Mouse (Mus musculus): ENCODE results near the gene 5730455P16Rik.
A peak's percentile ranks its signal among the peaks of the same experiment; 100 is the strongest.
"Not testable (repeated sequence)": the region's sequence is repeated elsewhere in the genome, so short reads cannot be mapped to it uniquely, and the experiment has no call there.

Gene 5730455P16Rik

GRCm38 (mm10) chr11:80377712-80378451 is at the start of gene 5730455P16Rik:
5730455P16Rik (minus strand) TSS chr11:80378034.
- peak; percentile 80 for DNase-seq (ENCODE audit: low read depth, low spot score)

DNA sequence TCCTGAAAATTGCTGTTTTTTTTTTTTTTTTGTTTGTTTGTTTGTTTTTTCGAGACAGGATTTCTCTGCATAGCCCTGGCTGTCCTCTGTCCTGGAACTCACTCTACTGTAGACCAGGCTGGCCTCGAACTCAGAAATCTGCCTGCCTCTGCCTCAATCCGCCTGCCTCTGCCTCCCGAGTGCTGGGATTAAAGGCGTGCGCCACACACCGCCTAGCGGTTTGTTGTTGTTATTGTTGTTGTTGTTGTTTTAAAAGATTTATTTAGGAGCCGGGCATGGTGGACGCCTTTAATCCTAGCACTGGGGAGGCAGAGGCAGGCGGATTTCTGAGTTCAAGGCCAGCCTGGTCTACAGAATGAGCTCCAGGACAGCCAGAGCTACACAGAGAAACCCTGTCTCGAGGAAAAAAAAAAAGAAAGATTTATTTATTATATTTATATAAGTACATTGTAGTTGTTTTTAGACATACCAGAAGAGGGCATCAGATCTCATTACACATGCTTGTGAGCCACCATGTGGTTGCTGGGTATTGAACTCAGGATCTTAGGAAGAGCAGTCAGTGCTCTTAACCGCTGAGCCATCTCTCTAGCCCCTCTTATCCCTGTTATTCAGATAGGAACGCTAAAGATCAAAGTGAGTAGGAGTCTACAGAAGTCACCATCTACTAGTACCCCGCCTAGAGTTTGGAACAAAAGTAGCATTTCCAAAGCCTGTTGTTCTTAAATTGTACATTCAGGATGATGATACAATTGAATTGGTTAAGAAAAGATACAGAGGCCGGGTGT is 48.4 kb upstream of the 5730455P16Rik start:
- not testable (repeated sequence) for DNase-seq (ENCODE audit: low read depth, low spot score)

DNA sequence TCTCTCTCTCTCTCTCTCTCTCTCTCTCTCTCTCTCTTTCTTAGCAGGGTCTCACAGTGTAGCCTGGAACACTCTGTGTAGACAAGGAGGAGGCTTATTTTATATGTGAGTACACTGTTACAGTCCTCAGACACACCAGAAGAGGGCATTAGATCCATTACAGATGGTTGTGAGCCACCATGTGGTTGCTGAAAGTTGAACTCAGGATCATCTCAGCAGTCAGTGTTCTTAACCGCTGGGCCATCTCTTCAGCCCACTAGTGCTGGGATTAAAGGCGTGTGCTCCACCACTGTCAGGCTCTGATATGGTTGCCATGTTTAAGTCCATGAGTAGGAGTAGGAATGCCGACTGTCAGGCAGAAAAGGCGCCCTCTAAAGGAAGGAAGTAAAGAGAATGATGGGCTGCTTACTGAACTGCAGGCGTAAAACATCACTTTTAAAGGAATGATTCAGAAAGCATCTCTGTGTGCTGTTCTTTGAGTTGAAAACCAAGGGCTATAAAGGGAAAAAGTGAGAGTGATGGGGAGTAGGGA is 47.5 kb upstream of the 5730455P16Rik start:
- no peak for DNase-seq (ENCODE audit: low read depth, low spot score)

DNA sequence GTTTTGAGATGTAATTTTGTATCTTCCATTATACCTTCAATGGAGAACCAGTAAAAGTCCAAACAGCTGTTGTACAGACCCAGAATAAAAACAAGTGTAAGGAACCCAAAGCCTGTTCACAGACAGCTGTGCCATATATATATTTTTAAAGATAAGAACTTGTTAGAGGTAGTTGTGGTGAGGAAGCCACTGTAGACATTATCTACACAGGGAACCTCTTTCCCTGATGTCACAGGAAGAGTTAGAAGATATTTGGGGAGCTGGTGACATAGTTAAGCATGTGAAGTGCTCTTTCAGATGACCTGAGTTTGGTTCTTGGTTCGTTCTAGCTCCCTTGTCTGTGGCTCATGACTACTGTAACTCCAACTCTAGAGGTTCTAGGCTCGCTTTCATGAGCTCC is 46.9 kb upstream of the 5730455P16Rik start:
- no peak for DNase-seq (ENCODE audit: low read depth, low spot score)

GRCm38 (mm10) chr11:80421421-80422047 is 43.7 kb upstream of the 5730455P16Rik start:
- no peak for DNase-seq (ENCODE audit: low read depth, low spot score)

- no peak for DNase-seq (ENCODE audit: low read depth, low spot score)
Measured at GRCm38 (mm10) chr11:80420202-80420984, 42.6 kb upstream of the 5730455P16Rik start.

- DNase-seq (ENCODE audit: low read depth, low spot score), result no peak
Measured at GRCm38 (mm10) chr11:80419743-80420142, 41.9 kb upstream of the 5730455P16Rik start.

DNA sequence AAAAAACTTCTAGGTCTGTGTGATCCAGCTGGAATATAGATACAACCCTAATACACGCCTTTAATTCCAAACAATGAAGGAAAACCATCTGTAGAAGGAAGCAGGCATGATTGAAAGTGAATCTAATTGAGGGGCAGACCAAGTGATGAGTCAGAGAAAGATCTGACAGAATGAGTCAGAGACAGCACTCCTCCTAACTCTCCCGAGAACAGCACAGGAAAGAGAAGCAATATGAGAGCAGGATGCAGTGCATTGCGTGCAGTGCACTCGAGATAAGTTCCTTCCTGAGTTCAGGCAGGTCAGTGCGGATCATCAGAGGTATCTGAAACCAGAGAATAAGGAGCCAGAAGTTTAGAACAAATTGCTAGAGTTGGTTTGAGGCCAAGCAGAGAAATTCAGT is 39.3 kb upstream of the 5730455P16Rik start:
- no peak for DNase-seq (ENCODE audit: low read depth, low spot score)

- DNase-seq (ENCODE audit: low read depth, low spot score), result no peak
Measured at GRCm38 (mm10) chr11:80410377-80410776, 32.5 kb upstream of the 5730455P16Rik start.

DNA sequence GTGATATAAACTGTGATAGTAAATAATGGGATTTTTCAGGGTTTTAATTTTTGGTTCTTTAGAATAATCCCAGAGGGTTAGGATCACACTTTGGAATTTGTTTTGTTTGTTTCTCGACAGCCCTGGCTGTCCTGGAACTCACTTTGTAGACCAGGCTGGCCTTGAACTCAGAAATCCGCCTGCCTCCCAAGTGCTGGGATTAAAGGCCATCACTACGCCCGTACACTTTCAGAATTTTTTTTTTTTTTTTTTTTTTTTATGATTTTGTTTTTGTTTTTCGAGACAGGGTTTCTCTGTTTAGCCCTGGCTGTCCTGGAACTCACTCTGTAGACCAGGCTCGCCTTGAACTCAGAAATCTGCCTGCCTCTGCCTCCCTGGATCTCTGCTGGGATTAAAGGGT is 30.0 kb upstream of the 5730455P16Rik start:
- DNase-seq (ENCODE audit: low read depth, low spot score), result not testable (repeated sequence)

DNA sequence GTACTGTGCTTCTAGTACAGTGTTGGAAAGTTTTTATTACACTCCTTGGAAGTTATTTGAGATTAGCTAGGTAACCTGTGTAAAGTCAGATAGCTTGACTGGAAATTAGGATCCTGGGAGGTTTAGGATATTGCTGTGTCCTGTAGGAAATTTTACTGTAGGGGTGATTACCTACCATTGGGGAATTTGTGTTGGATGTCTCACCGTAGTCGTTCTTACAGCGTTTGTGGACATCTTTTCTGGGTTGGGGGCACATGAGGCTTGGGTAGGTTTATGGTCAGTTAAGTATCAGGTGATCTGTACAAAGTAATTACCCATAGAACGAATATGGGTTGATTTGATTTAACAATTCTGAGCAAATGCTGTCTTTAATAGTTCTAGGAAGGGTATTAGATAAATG is 18.8 kb upstream of the 5730455P16Rik start:
- DNase-seq (ENCODE audit: low read depth, low spot score), result no peak

DNA sequence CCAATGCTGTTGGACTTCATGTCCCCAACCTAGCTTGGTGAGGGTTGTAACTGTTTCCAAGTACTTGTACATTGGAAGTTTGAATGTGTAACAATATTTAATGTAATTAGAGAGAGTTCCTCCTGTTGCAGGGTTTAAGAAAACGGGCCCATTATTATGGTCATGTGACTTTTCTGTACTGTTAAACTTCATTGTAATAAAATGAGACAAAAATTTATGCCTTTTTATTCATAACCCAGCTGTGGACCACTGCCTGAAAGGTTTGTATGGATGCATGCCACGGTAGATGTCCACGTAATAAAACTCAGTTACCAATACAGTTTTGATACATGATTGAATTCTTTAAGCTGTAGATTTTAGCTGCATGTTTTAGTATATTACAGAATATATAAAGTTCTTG is 18.1 kb upstream of the 5730455P16Rik start:
- DNase-seq (ENCODE audit: low read depth, low spot score), result no peak

GRCm38 (mm10) chr11:80391407-80392120 is 13.7 kb upstream of the 5730455P16Rik start:
- no peak for DNase-seq (ENCODE audit: low read depth, low spot score)

GRCm38 (mm10) chr11:80389885-80390284 is 12.1 kb upstream of the 5730455P16Rik start:
- DNase-seq (ENCODE audit: low read depth, low spot score), result no peak

- DNase-seq (ENCODE audit: low read depth, low spot score), result no peak
Measured at GRCm38 (mm10) chr11:80386790-80387189, 9.0 kb upstream of the 5730455P16Rik start.

DNA sequence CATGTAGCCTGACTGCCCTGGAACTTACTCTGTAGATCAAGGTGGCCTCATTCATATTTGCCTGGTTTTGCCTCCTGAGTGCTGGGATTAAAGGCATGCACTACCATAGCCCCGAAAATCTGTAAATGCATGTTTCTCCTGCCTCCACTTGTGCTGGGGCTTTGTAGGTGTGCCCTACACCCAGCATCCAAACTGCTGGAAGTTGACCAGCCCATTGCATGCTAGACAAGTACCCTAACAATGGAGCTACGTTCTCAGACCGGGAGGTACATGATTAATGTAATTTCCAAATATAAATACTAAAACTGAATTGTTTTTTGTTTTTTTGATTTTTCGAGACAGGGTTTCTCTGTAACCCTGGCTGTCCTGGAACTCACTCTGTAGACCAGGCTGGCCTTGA is 7.2 kb upstream of the 5730455P16Rik start:
- no peak for DNase-seq (ENCODE audit: low read depth, low spot score)

DNA sequence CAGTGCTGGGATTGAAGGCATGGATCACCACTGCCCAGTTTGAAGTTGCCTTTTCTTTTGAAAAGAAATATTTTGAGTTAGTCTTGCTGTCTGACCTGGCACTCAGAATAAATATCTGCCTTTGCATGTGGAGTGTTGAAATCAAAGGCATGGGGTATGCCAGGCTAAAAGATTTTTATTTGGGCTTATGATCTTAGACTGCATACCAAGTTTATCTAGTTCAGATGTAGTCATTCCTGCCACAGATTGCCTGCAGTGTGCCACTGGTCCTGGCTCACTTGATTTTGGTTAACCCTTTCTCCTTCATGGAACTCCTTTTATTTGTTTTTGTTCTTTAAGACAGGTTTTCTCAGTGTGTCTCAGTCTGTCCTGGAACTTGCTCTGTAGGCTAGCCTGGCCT is 6.6 kb upstream of the 5730455P16Rik start:
- no peak for DNase-seq (ENCODE audit: low read depth, low spot score)

GRCm38 (mm10) chr11:80383626-80384046 is 5.8 kb upstream of the 5730455P16Rik start:
- no peak for DNase-seq (ENCODE audit: low read depth, low spot score)

DNA sequence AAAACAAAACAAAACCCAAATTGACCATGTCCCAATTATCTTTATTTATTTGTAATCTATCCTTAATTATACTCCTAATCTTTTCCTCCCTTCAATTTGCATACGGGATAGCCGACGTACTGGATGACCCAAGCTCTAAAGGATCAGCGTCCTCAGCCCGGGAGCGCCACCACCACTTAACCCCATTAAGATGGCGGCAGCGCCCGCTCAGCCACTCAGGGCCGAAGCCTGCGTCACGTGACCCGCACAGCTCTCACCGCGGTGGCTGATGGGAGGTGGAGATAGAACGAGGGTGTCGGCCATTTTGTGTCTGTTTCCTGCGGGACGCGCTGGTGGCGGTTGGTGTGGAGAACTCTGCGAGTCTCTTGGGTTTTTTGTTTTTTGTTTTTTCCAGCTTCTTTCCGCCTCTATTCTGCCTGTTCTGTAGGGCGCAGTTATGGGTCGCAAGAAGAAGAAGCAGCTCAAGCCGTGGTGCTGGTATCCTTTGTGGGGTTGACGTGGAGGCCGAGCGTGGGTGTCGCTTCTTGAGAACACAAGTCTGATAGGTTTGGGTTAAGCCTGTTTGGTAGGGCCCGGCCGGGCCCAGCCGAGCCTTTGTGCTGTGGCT is 5.3 kb upstream of the 5730455P16Rik start, which contains the start of gene Zfp207:
Gene Zfp207, plus strand, starts transcription at position 261 of the 607 bp plus-strand sequence.
- DNase-seq (ENCODE audit: low read depth, low spot score), result peak; percentile 97

DNA sequence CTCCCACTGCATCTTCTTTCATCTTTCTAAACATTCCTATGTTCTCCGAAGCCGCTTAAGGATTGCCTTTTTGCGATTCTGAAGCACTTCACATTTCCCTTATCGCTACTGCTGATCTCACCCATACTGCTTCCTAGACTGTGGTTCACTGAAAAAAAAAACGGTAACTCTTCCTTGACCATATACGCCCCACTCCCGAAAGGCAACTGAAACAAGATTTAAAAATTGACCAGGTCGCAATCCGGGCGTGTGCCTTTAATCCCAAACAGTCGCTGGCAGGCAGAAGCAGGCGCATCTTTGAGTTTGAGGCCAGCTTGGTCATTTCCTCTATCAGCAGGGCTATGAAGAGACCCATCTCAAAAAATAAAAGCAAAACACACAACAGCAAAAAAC is 4.8 kb upstream of the 5730455P16Rik start:
- DNase-seq (ENCODE audit: low read depth, low spot score), result no peak
